Mouse (Mus musculus) thymus, postnatal 10 days (tissue): Measurements from ENCODE around the gene Cubn.

ENCODE experiments used
- DNase-seq, 2 experiments: peaks; one replicate each; pipeline ENCODE4 v3.0.0; 2021; ENCODE audit warnings: low spot score in 2 of 2

The Cubn gene

GRCm38 (mm10) chr2:13484566-13484965, 7.0 kb downstream of the Cubn start:
- DNase-seq, result no peak

DNA sequence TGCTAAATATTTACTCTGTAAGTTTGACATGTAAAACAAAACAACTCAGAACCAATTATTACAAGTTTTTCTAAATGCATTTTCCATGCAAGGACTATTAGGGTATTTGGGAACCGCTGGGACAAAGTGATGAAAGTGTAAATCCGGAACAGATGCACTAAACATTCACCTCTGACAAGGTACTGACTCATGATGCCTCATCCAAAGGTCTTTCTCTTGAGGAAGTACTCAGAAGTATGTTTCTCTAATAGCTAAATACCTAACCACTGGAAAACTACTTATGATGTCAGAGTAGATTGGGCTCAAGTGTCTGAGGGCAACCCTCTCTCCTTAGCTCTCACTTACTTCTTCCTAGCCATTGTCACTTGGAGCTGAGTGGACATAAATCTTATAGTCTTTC, 10.9 kb downstream of the Cubn start:
- no peak for DNase-seq

- no peak for DNase-seq
These were observed 12.4 kb downstream of the Cubn start for GRCm38 (mm10) chr2:13479165-13479564.

- no peak for DNase-seq
These were observed 21.5 kb downstream of the Cubn start for GRCm38 (mm10) chr2:13470108-13470507.

DNA sequence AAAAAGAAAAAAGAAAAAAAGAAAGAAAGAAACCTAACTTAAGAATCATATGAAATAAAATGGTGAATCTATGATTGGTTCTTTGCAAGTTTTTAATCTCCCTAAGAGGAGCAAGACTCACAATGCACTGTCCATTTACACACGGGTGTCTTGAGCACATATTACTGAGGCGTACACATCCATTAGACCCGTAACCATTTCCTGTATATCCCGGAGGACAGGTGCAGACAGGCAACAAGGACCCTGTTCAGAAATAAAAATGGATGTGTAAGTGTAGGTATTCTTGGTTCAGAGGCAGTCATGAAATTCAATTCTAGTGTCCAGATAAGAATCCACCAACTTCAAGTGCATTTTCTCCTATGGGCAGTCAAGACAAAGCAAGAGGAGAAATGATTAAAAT, 22.0 kb downstream of the Cubn start:
- DNase-seq, result no peak

GRCm38 (mm10) chr2:13466685-13467084, 24.9 kb downstream of the Cubn start:
- no peak for DNase-seq

- no peak for DNase-seq
These were observed 33.5 kb downstream of the Cubn start for GRCm38 (mm10) chr2:13458088-13458487.

GRCm38 (mm10) chr2:13456821-13457220, 34.8 kb downstream of the Cubn start:
- DNase-seq, result no peak

DNA sequence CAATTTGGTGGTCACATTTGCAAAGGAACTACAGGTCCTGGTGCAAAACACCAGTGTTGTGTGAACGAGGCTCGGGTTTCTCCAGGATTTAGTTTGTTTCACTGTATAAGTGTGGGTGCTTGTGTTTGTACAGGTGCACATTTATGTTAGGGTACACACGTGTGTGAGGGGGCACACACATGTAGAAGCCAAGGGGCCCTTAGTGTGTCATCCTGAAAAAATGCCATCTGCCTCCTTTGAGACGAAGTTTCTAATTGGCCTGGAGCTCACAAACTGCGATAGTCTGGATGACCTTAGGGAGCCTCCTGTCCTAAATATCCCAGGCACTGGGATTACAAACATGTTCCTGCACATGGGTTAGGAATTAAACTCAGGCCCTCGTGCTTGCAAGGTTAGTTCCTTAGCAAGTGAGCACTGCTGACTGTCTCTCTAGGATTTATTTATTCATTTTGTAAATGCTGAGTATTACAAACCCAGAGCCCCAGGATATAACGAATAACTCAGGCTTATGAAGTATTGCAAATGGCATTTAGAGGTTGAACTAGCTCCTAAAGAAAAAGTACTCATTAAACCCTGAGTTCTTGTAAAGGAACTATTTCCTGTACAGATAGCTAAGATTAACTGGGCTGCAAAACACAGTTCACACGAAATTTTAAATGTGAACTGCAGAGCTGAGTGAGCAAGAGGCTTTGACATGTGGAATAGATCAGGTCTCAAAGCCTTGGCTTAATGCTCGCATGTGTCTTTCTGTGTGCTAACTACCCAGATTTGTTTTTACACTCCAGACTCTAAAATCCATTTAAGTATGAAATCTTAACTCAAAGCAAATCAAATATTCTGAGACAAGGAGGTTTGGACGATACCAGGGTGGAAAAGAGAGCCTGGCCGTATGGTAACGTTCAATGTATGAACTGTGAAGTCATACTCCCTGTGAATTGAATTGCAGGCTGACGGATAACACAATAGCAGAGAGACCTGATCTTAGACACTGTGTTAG, 39.8 kb downstream of the Cubn start:
- no peak for DNase-seq

DNA sequence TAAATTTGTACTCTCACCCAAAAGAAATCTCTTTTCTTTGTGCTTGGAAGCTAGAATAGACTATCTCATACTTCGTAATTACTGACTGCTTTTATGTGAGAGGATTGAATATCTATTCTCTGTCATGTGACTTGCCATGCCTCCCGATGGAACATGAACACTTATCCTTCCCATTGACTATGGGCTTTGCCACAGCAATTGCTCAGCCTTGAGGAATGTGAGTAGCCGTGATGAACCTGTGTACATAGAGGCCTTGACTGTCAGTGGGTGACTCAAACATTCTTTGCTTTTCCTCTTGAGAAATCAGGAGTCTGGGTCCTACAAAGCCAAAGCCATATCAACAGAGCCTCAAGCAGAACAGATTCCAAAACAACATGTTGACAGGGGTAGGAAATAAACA, 40.7 kb downstream of the Cubn start:
- DNase-seq, result no peak

GRCm38 (mm10) chr2:13450470-13450869, 41.1 kb downstream of the Cubn start:
- DNase-seq, result no peak

DNA sequence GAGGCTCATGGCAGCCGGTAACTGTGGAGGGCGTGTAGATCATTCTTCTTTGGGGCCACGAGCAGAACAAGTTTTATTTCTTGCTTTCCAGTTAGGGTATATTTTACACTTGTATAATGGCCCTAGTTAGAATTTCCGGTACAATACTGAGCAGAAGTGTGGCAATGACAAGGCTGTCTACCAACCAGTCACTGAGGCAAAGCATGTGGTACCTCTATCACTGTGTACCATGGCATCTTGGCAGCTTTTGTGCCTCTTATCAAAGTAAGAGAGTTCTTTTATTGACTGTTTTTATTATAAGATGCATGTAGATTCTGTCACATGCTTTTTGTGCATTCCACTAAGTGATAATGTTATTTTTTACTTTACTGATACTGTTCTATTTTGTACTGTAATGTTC, 46.5 kb downstream of the Cubn start:
- no peak for DNase-seq

DNA sequence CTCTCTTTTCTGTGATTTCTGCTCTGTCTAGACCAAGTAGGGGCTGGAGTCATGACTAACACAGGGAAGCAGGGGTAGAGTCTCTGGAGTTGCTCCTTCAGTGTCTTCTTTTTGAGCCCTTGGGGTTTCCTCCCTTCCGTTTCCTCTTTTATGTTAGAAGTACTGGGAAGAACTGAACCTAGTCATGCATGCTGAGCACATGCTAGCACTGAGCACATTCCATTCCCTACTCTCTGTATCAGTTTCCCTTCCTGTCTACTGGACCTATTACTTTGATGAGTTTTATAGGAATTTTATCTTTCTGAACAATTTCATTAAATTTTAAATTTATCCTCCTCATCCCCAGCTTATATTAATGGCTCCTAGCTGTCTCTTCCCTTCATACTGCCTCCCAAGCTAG, 52.6 kb downstream of the Cubn start:
- DNase-seq, result no peak

GRCm38 (mm10) chr2:13438275-13438845, 53.3 kb downstream of the Cubn start:
- DNase-seq, result no peak

DNA sequence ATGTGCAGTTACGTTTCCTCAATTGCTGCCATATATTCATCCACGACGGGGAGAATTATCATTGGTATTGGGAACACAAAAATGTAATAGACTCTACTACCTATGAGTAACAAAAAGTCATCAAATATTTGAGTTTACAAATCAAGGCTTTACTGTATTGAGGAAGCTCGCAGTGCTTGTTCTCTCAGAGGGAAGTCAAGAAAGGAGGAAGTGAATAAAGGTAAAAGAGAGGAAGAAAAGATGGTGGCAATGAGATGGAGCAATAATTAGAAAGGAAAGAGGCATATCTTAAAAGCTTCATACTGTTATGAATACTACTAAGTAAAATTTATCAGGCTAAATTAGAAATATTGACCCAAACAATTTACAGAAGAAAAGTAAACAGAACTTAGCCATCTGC, 59.6 kb downstream of the Cubn start:
- DNase-seq, result no peak

DNA sequence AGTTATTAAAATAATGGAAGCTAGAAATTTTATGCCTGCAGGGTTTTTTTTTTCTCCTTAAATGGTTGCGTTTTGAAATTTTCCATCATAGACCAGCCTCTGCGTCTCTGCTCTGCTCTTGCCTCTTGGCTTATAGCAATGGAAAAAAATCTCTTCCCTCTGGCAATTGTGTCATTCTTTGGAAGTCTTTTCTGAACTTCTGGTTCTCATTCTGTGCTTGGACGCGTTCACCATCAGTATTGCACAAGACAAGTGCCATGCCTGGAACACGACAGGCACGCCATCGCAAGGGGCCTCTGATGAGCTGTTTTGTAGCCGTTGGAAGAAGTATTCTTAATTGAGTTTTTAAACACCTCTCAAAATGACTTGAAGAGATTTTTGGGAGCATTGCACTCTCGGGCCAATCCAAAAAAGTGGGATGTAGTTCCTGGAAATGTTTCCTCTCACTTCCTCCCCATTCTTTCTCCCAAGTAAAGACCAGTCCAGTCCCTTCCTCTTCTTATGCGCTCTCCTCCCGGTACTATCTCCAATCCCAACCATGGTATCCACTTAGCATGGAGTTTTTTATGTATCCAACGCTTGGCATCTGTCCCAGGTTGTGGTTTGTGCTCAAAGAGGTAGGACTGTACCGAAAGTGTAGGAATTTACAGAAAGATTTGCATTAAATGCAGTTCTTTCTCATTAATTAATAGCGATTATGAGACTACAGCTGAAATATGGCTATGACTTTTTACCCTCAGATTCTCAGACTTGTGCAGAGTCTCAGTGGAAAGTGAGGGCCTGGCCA, 69.4 kb downstream of the Cubn start:
- no peak for DNase-seq

GRCm38 (mm10) chr2:13416765-13417524, 74.7 kb downstream of the Cubn start:
- no peak for DNase-seq

DNA sequence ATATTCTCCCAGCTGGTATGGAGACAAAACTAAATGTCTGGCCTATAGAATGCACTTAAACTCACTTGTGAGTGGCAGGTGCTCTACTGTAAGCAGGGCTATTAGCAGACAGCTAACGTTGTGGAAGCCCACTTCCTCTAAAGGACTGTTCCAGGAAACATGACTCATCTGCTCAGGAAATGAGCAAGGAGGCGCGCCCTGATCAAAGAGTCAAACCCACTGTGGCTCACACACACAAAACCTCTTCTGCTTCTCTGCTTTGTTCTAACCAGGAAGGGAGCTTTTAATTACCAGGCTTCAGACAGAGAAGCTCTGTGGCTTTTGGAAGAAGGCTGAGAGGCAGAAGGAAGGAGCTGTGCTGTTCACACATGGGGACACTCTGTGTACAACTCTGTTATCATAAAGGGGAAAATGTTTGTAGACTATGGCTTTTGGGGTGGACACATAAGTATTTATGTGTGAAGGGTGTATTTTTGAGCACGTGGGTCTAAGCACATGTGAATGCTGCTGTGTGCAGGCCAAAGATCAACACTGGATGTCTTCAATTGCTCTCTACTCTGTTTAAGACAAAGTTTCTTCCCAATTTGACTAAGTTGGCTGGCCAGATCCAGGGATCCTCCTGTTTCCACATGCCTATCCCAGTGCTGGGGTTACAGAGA, 78.0 kb downstream of the Cubn start:
- DNase-seq, result peak; percentile 68 to 78

DNA sequence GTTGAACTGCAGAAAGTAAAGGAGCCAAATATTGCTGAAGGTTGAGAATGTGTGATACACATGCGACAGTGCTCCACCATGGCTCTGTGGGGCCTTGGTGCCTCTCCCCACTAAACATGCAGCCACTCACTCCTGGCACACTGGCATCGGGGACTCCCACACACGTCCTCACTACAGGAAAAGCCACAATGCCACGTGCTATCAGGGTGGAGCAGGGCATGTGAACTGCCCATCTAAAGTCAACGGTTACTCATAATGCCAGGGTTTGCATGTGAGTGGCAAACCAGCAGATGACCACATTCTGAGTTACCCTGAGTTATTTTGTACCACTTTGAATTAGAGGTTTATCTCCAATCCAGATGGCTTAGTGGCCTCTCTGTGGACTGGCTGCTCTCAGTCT, 81.0 kb downstream of the Cubn start:
- no peak for DNase-seq

- DNase-seq, result no peak
These were observed 81.7 kb downstream of the Cubn start for GRCm38 (mm10) chr2:13409767-13410519.
